Mouse (Mus musculus): ENCODE data around the gene Mapk10.

Gene Mapk10

GRCm38 (mm10) chr5:103050319-103050916 lies 160.7 kb downstream of the Mapk10 start:
- no peak for DNase-seq (ENCODE audit: low read depth)

- no peak for DNase-seq (ENCODE audit: low read depth)
Measured at GRCm38 (mm10) chr5:103048011-103048410, 163.1 kb downstream of the Mapk10 start.

- no peak for DNase-seq (ENCODE audit: low read depth)
Measured at GRCm38 (mm10) chr5:103037752-103038151, 173.4 kb downstream of the Mapk10 start.

GRCm38 (mm10) chr5:103028940-103029621 lies 182.1 kb downstream of the Mapk10 start:
- no peak for DNase-seq (ENCODE audit: low read depth)

- no peak for DNase-seq (ENCODE audit: low read depth)
Measured at GRCm38 (mm10) chr5:103022504-103023172, 188.5 kb downstream of the Mapk10 start.

GRCm38 (mm10) chr5:103021479-103021878 lies 189.7 kb downstream of the Mapk10 start:
- DNase-seq (ENCODE audit: low read depth) = no peak

GRCm38 (mm10) chr5:103020954-103021353 lies 190.2 kb downstream of the Mapk10 start:
- DNase-seq (ENCODE audit: low read depth) = no peak

GRCm38 (mm10) chr5:103020127-103020526 lies 191.0 kb downstream of the Mapk10 start:
- no peak for DNase-seq (ENCODE audit: low read depth)

- DNase-seq (ENCODE audit: low read depth) = no peak
Measured at GRCm38 (mm10) chr5:103017637-103018036, 193.5 kb downstream of the Mapk10 start.

- no peak for DNase-seq (ENCODE audit: low read depth)
Measured at GRCm38 (mm10) chr5:103014309-103014708, 196.8 kb downstream of the Mapk10 start.

GRCm38 (mm10) chr5:103008894-103009293 lies 202.2 kb downstream of the Mapk10 start:
- DNase-seq (ENCODE audit: low read depth) = no peak

- DNase-seq (ENCODE audit: low read depth) = no peak
Measured at GRCm38 (mm10) chr5:103002116-103002515, 209.0 kb downstream of the Mapk10 start.

- no peak for DNase-seq (ENCODE audit: low read depth)
Measured at GRCm38 (mm10) chr5:103000572-103000971, 210.6 kb downstream of the Mapk10 start.

GRCm38 (mm10) chr5:102998524-102998923 lies 212.6 kb downstream of the Mapk10 start:
- DNase-seq (ENCODE audit: low read depth) = no peak

- DNase-seq (ENCODE audit: low read depth) = no peak
Measured at GRCm38 (mm10) chr5:102997907-102998306, 213.2 kb downstream of the Mapk10 start.

GRCm38 (mm10) chr5:102996331-102996730 lies 214.8 kb downstream of the Mapk10 start:
- DNase-seq (ENCODE audit: low read depth) = no peak

GRCm38 (mm10) chr5:102995928-102996327 lies 215.2 kb downstream of the Mapk10 start:
- no peak for DNase-seq (ENCODE audit: low read depth)

GRCm38 (mm10) chr5:102993951-102994350 lies 217.2 kb downstream of the Mapk10 start:
- DNase-seq (ENCODE audit: low read depth) = peak; percentile 7

GRCm38 (mm10) chr5:102991691-102992090 lies 219.4 kb downstream of the Mapk10 start:
- no peak for DNase-seq (ENCODE audit: low read depth)

GRCm38 (mm10) chr5:102978382-102978781 lies 232.8 kb downstream of the Mapk10 start:
- DNase-seq (ENCODE audit: low read depth) = no peak

GRCm38 (mm10) chr5:102977138-102977537 lies 234.0 kb downstream of the Mapk10 start:
- DNase-seq (ENCODE audit: low read depth) = no peak

- no peak for DNase-seq (ENCODE audit: low read depth)
Measured at GRCm38 (mm10) chr5:102976540-102976939, 234.6 kb downstream of the Mapk10 start.

- no peak for DNase-seq (ENCODE audit: low read depth)
Measured at GRCm38 (mm10) chr5:102974400-102974799, 236.7 kb downstream of the Mapk10 start.

Data from fibroblast of lung, adult 2 months (primary cell).